In the genomic region with DNA sequence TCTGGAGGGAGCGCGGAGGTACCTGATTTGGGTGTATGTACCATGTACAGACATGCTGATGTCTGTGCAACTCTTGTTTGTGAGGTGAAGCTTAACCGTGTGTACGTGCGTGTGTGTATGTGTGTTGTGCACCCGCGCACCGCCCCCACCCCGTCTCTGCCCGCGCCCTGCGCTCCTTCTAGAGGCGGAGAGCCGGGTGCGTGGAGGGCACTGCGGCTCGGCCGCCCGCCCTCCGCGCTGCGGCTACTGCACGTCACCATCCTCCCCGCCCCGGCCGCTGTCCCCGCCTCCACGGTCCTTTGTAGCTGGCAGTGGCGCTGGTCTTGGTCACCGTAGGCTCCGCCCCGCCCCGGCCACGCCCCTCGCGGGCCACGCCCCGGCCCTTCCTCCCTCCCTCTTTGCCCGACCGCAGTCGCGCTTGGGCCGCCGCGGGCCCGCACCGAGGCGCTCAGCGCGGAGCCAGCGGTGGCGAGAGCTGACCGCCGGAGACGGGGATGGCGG, we compare ENCODE assay signal across 8 mouse cellular contexts. TPM values are rescaled to one million over a fixed set of nuclear protein-coding genes. Genes with fewer than 3 reads are reported as not detected.
A peak's percentile ranks its signal among the peaks of the same experiment; 100 is the strongest.
DNase-seq lines count a peak whose midpoint lies in the region; ATAC-seq and TF ChIP-seq lines count a peak whose summit lies in the region.

Gene Crmp1 (plus strand): TSS at position 290 of the 501 bp plus-strand sequence.

- TF ChIP-seq CTCF in forebrain, postnatal 0 days (IDR thresholded peaks at IDR 0.05; ENCODE audit: low read depth) = no peak
- no peak for TF ChIP-seq CTCF in stomach, postnatal 0 days (IDR thresholded peaks at IDR 0.05; ENCODE audit: low read depth)

- H3K36me3 ChIP-seq in lung, embryonic 16.5 days (ENCODE audit: control insufficient read depth, insufficient read depth, low read length) = no peaks in the 10 kb centered on the region
- H3K36me3 ChIP-seq in forebrain, postnatal 0 days (ENCODE audit: insufficient read depth) = no peaks in the 10 kb centered on the region
- H3K36me3 ChIP-seq in midbrain, embryonic 10.5 days = no peaks in the 10 kb centered on the region
- no peaks in the 10 kb centered on the region for H3K36me3 ChIP-seq in stomach, postnatal 0 days (ENCODE audit: control insufficient read depth, insufficient read depth, low read length)

- H3K27me3 ChIP-seq in lung, embryonic 16.5 days (ENCODE audit: control insufficient read depth, insufficient read depth, low read depth, low read length) = peaks cover 64% of the 10 kb centered on the region
- H3K27me3 ChIP-seq in forebrain, postnatal 0 days (ENCODE audit: insufficient read depth, low read length) = no peaks in the 10 kb centered on the region
- peaks cover 75% of the 10 kb centered on the region for H3K27me3 ChIP-seq in midbrain, embryonic 10.5 days (ENCODE audit: low read depth, poor library complexity, severe bottlenecking)
- peaks cover 31% of the 10 kb centered on the region for H3K27me3 ChIP-seq in stomach, postnatal 0 days (ENCODE audit: control insufficient read depth, insufficient read depth, low read length)

- H3K9me3 ChIP-seq in lung, embryonic 16.5 days (ENCODE audit: control insufficient read depth, low read length) = no peaks in the 10 kb centered on the region; the same call in 1 of the 2 replicates
- H3K9me3 ChIP-seq in forebrain, postnatal 0 days (ENCODE audit: low read length) = no peaks in the 10 kb centered on the region
- H3K9me3 ChIP-seq in midbrain, embryonic 10.5 days (replicated peaks) = no peaks in the 10 kb centered on the region
- no peaks in the 10 kb centered on the region for H3K9me3 ChIP-seq in stomach, postnatal 0 days (ENCODE audit: control insufficient read depth, low read length)

- H3K4me2 ChIP-seq in lung, embryonic 16.5 days (ENCODE audit: low read depth, low read length) = peak within 1 kb of the TSS; percentile 62
- H3K4me2 ChIP-seq in forebrain, postnatal 0 days (ENCODE audit: low read depth) = peak within 1 kb of the TSS; percentile 77
- peak within 1 kb of the TSS; percentile 50 for H3K4me2 ChIP-seq in stomach, postnatal 0 days (replicated peaks; ENCODE audit: low read depth)

- H3K27ac ChIP-seq in lung, embryonic 16.5 days (ENCODE audit: low read length) = no peak within 1 kb of the TSS
- peak within 1 kb of the TSS; percentile 80 for H3K27ac ChIP-seq in forebrain, postnatal 0 days (ENCODE audit: low read depth, low read length)
- H3K27ac ChIP-seq in midbrain, embryonic 10.5 days (replicated peaks) = peak within 1 kb of the TSS; percentile 42
- no peak within 1 kb of the TSS for H3K27ac ChIP-seq in stomach, postnatal 0 days (replicated peaks)

- H3K9ac ChIP-seq in lung, embryonic 16.5 days (ENCODE audit: low read length) = no peak within 1 kb of the TSS
- H3K9ac ChIP-seq in forebrain, postnatal 0 days = peak within 1 kb of the TSS; percentile 74
- H3K9ac ChIP-seq in stomach, postnatal 0 days (ENCODE audit: low read length) = no peak within 1 kb of the TSS

- H3K4me3 ChIP-seq in lung, embryonic 16.5 days (ENCODE audit: low read length) = peak within 1 kb of the TSS; percentile 39
- H3K4me3 ChIP-seq in forebrain, postnatal 0 days (ENCODE audit: low read depth, low read length) = peak within 1 kb of the TSS; percentile 93
- peak within 1 kb of the TSS; percentile 87 for H3K4me3 ChIP-seq in midbrain, embryonic 10.5 days
- peak within 1 kb of the TSS; percentile 26 for H3K4me3 ChIP-seq in stomach, postnatal 0 days (ENCODE audit: low read depth, low read length)

- peak; percentile 72 for ATAC-seq in lung, embryonic 16.5 days (ENCODE audit: low read depth)
- ATAC-seq in forebrain, postnatal 0 days = peak; percentile 67
- ATAC-seq in stomach, postnatal 0 days (ENCODE audit: low FRiP score, low TSS enrichment) = peak; percentile 69

- 2% methylated on average over 50 of the region's 56 CpGs for WGBS in lung, embryonic 16.5 days
- WGBS in forebrain, postnatal 0 days = under 1% methylated on average over 48 of the region's 56 CpGs
- WGBS in midbrain, embryonic 10.5 days = under 1% methylated on average over 37 of the region's 56 CpGs
- WGBS in stomach, postnatal 0 days = 2% methylated on average over 36 of the region's 56 CpGs

- peaks cover 8% of the 10 kb centered on the region for H3K4me1 ChIP-seq in lung, embryonic 16.5 days (replicated peaks; ENCODE audit: control insufficient read depth, insufficient read depth, low read length)
- 0 out of 2 replicates have a peak, but pooled peaks cover 12% of the 10 kb centered on the region for H3K4me1 ChIP-seq in forebrain, postnatal 0 days (ENCODE audit: insufficient read depth)
- H3K4me1 ChIP-seq in midbrain, embryonic 10.5 days = peaks cover 53% of the 10 kb centered on the region
- H3K4me1 ChIP-seq in stomach, postnatal 0 days (replicated peaks; ENCODE audit: control insufficient read depth, insufficient read depth) = no peaks in the 10 kb centered on the region

- no peak for TF ChIP-seq EP300 in stomach, postnatal 0 days (optimal IDR thresholded peaks at IDR 0.05)

- DNase-seq in lung, postnatal 10 days = no peak
- peak; percentile 97 for DNase-seq in cerebellum, adult 11-12 months
- peak; percentile 88 for DNase-seq in forebrain, postnatal 0 days
- peak; percentile 72 to 83 for DNase-seq in layer of hippocampus, postnatal 10 days (ENCODE audit: low spot score in 2 of 2)
- DNase-seq in midbrain, embryonic 10.5 days (ENCODE audit: low spot score) = peak; percentile 90
- peak; percentile 70 for DNase-seq in stomach, postnatal 0 days (ENCODE audit: low spot score)
- no peak for DNase-seq in urinary bladder, adult 18-20 months (ENCODE audit: low spot score in 2 of 2)

RNA-seq across cellular contexts. Expression of gene Crmp1, which starts in this region (rescaled TPM):
- 9.5 and 9.7 TPM in 2 replicates for polyA plus RNA-seq in lung, embryonic 16.5 days (2015; fragmentation: Nextera tagmentation; extraction: Ambion mirVana)
- 965 and 1,074 TPM in 2 replicates for total RNA-seq in forebrain, postnatal 0 days (2014; rRNA removed)
- polyA plus RNA-seq in forebrain, postnatal 0 days (2015; fragmentation: Nextera tagmentation; extraction: Ambion mirVana) = 1,043 and 1,136 TPM in 2 replicates
- total RNA-seq in layer of hippocampus, postnatal 10 days (2021) = 100 to 1,000 TPM; 793 to 842 TPM
- polyA plus RNA-seq in midbrain, embryonic 10.5 days (2016; fragmentation: Nextera tagmentation; extraction: Ambion mirVana) = 142 and 235 TPM in 2 replicates
- 6.8 and 8.5 TPM in 2 replicates for polyA plus RNA-seq in stomach, postnatal 0 days (2015; fragmentation: Nextera tagmentation; extraction: Ambion mirVana)

Comparison
In these comparisons a context has a peak if more than half of its experiments do, and no peak if none do; other contexts are left out.
1. RNA of gene Crmp1 (polyA plus RNA-seq): 1,043 to 1,136 TPM in forebrain, postnatal 0 days and 142 to 235 TPM in midbrain, embryonic 10.5 days; 9.5 to 9.7 TPM in lung, embryonic 16.5 days and 6.8 to 8.5 TPM in stomach, postnatal 0 days; every median in the first group is over 10 times any median in the second.
2. H3K27ac ChIP-seq: peak in forebrain, postnatal 0 days (single experiment) and midbrain, embryonic 10.5 days (single experiment); none in lung, embryonic 16.5 days (single experiment) and stomach, postnatal 0 days (single experiment).
3. H3K4me3 ChIP-seq: peak in every context shown above with its lines; median percentile 93 in forebrain, postnatal 0 days; 87 in midbrain, embryonic 10.5 days; 39 in lung, embryonic 16.5 days; 26 in stomach, postnatal 0 days.
4. DNase-seq: peak in cerebellum, adult 11-12 months (single experiment), forebrain, postnatal 0 days (single experiment), layer of hippocampus, postnatal 10 days (2 of 2), midbrain, embryonic 10.5 days (single experiment) and stomach, postnatal 0 days (single experiment); none in lung, postnatal 10 days (single experiment) and urinary bladder, adult 18-20 months (0 of 2).
5. Peak in every context shown above with its lines, with median percentiles within 50 percentile points of each other: ATAC-seq and H3K4me2 ChIP-seq.